ENCODE assay signal across 17 mouse cellular contexts in the genomic region with DNA sequence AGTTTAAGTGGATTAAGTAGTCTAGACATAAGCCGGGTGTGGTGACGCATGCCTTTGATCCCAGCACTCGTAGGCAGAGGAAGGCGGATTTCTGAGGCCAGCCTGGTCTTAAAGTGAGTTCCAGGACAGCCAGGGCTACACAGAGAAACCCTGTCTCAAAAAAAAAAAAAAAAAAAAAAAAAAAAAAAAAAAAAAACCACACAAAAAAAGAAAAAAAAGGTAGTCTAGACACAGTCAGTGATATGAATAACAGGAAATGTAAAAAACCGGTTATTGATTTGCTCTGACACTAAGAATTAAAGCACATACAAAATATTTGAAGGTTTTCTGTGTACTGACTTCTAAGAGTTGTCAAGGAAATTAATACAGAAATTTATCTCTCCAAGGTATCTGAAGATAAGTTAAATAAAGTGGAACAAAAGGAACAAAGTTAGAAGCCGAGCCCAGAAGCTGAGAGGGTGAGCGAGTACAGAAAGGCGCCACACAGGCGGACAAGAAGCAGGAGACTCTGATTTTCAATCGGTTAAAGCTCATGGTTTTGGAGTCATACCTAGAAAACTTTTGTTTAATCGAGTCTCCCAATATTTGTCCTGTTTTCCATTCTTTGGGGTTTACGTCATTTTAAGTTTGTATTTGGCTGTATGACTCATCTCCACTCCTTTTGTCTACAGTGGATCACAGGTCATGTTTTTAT.
"Had no signal": no experiment of that assay in that cellular context is flagged by ENCODE, and none has a peak within 500 bp of the region (broad histone marks: within the 10 kb centered on the region; RNA-seq: fewer than 3 reads in every experiment).

No protein-coding gene starts in this region.

- H3K27ac ChIP-seq: liver, embryonic 15.5 days; lung, embryonic 15.5 days; macrophage; midbrain, embryonic 12.5 days; neural tube, embryonic 12.5 days; stomach, embryonic 15.5 days had no signal

- H3K27me3 ChIP-seq: liver, embryonic 15.5 days; lung, embryonic 15.5 days; megakaryocyte, embryonic 14.5 days; midbrain, embryonic 12.5 days; neural tube, embryonic 12.5 days; stomach, embryonic 15.5 days had no signal

- H3K9ac ChIP-seq: liver, embryonic 15.5 days; liver, postnatal 0 days; lung, embryonic 15.5 days; midbrain, embryonic 12.5 days; neural tube, embryonic 12.5 days; stomach, embryonic 15.5 days had no signal

- H3K4me1 ChIP-seq: liver, embryonic 15.5 days; lung, embryonic 15.5 days; megakaryocyte, embryonic 14.5 days; midbrain, embryonic 12.5 days; neural tube, embryonic 12.5 days; stomach, embryonic 15.5 days had no signal

- H3K4me2 ChIP-seq: liver, embryonic 15.5 days; lung, embryonic 15.5 days; midbrain, embryonic 12.5 days; neural tube, embryonic 12.5 days; stomach, embryonic 15.5 days had no signal

- ATAC-seq: liver, postnatal 0 days; lung, postnatal 0 days had no signal

- H3K4me3 ChIP-seq: liver, embryonic 15.5 days; lung, embryonic 15.5 days; megakaryocyte, embryonic 14.5 days; midbrain, embryonic 12.5 days; neural tube, embryonic 12.5 days; stomach, embryonic 15.5 days had no signal

- DNase-seq: liver, postnatal 0 days; lung, adult 2 months; lung, postnatal 14 days; lung, postnatal 36 days; midbrain, embryonic 14.5 days; right cerebral cortex, postnatal 14 days; thymus, adult 18-20 months; thymus, postnatal 25 days; thymus, postnatal 4 days had no signal

- H3K9me3 ChIP-seq: liver, embryonic 15.5 days; lung, embryonic 15.5 days; megakaryocyte, embryonic 14.5 days; midbrain, embryonic 12.5 days; neural tube, embryonic 12.5 days; stomach, embryonic 15.5 days had no signal

- H3K36me3 ChIP-seq: liver, embryonic 15.5 days; lung, embryonic 15.5 days; midbrain, embryonic 12.5 days; neural tube, embryonic 12.5 days; stomach, embryonic 15.5 days had no signal
